Mouse (Mus musculus): ENCODE results near the gene Slc27a2. TPM values are rescaled to one million over a fixed set of nuclear protein-coding genes. Genes with fewer than 3 reads are reported as not detected.

The Slc27a2 gene
- total and polyA plus RNA-seq, 3 experiments = 0.27 TPM; not detected in 2

GRCm38 (mm10) chr2:126579282-126579681 lies 27.1 kb downstream of the Slc27a2 start:
- Histone ChIP-seq H3K27me3 (ENCODE audit: insufficient read depth, low read length) (peaks cover 11% of the 10 kb centered on the region), H3K4me1 (ENCODE audit: insufficient read depth, low read depth, low read length) (no peaks in the 10 kb centered on the region), H3K36me3 (replicated peaks) (no peaks in the 10 kb centered on the region), H3K9me3 (replicated peaks) (no peaks in the 10 kb centered on the region), H3K4me3 (ENCODE audit: low read depth, low read length) (no peak overlapping the region)
- DNase-seq (ENCODE audit: low spot score) (no peak), ATAC-seq (ENCODE audit: extremely low read depth, insufficient number of reproducible peaks, low FRiP score, poor library complexity, severe bottlenecking) (no peak)
- TF ChIP-seq GATA1 (IDR thresholded peaks at IDR 0.05; ENCODE audit: borderline replicate concordance, low read length) = no peak
- no peak for TF ChIP-seq GATA2 (IDR thresholded peaks at IDR 0.05; ENCODE audit: borderline replicate concordance, low read depth, low read length)
- TF ChIP-seq POLR2AphosphoS5 (IDR thresholded peaks at IDR 0.05; ENCODE audit: insufficient replicate concordance, low read depth, low read length) = no peak
- TF ChIP-seq TAL1 (conservative IDR thresholded peaks at IDR 0.05; ENCODE audit: low read depth, low read length) = no peak
- no peak for TF ChIP-seq CTCF (IDR thresholded peaks at IDR 0.05; ENCODE audit: low read depth, low read length)

- no peak for TF ChIP-seq CTCF (IDR thresholded peaks at IDR 0.05; ENCODE audit: low read depth, low read length)
- TF ChIP-seq TAL1 (conservative IDR thresholded peaks at IDR 0.05; ENCODE audit: low read depth, low read length) = no peak
- TF ChIP-seq GATA2 (IDR thresholded peaks at IDR 0.05; ENCODE audit: borderline replicate concordance, low read depth, low read length) = no peak
- TF ChIP-seq GATA1 (IDR thresholded peaks at IDR 0.05; ENCODE audit: borderline replicate concordance, low read length) = no peak
- TF ChIP-seq POLR2AphosphoS5 (IDR thresholded peaks at IDR 0.05; ENCODE audit: insufficient replicate concordance, low read depth, low read length) = no peak
- ATAC-seq (ENCODE audit: extremely low read depth, insufficient number of reproducible peaks, low FRiP score, poor library complexity, severe bottlenecking) = no peak
Measured at GRCm38 (mm10) chr2:126583960-126584359, 31.8 kb downstream of the Slc27a2 start.

GRCm38 (mm10) chr2:126584621-126585369 lies 32.6 kb downstream of the Slc27a2 start:
- Histone ChIP-seq H3K9me3 (replicated peaks) (no peaks in the 10 kb centered on the region), H3K27me3 (ENCODE audit: insufficient read depth, low read length) (peaks cover 7% of the 10 kb centered on the region), H3K36me3 (replicated peaks) (no peaks in the 10 kb centered on the region), H3K4me3 (ENCODE audit: low read depth, low read length) (no peak overlapping the region), H3K4me1 (ENCODE audit: insufficient read depth, low read depth, low read length) (no peaks in the 10 kb centered on the region)
- no peak for ATAC-seq (ENCODE audit: extremely low read depth, insufficient number of reproducible peaks, low FRiP score, poor library complexity, severe bottlenecking)
- no peak for TF ChIP-seq GATA2 (IDR thresholded peaks at IDR 0.05; ENCODE audit: borderline replicate concordance, low read depth, low read length)
- TF ChIP-seq GATA1 (IDR thresholded peaks at IDR 0.05; ENCODE audit: borderline replicate concordance, low read length) = no peak
- no peak for TF ChIP-seq CTCF (IDR thresholded peaks at IDR 0.05; ENCODE audit: low read depth, low read length)
- TF ChIP-seq POLR2AphosphoS5 (IDR thresholded peaks at IDR 0.05; ENCODE audit: insufficient replicate concordance, low read depth, low read length) = no peak
- TF ChIP-seq TAL1 (conservative IDR thresholded peaks at IDR 0.05; ENCODE audit: low read depth, low read length) = no peak
- no peak for DNase-seq (ENCODE audit: low spot score)

More at GRCm38 (mm10) chr2:126583960-126584359, 31.8 kb downstream of the Slc27a2 start:
- no peaks in the 10 kb centered on the region for H3K9me3 ChIP-seq (replicated peaks)
- H3K36me3 ChIP-seq (replicated peaks) = no peaks in the 10 kb centered on the region
- H3K27me3 ChIP-seq (ENCODE audit: insufficient read depth, low read length) = peaks cover 7% of the 10 kb centered on the region
- DNase-seq (ENCODE audit: low spot score) = no peak
- H3K4me1 ChIP-seq (ENCODE audit: insufficient read depth, low read depth, low read length) = no peaks in the 10 kb centered on the region
- no peak overlapping the region for H3K4me3 ChIP-seq (ENCODE audit: low read depth, low read length)

- peaks cover 5% of the 10 kb centered on the region; the same call in 1 of the 2 replicates for H3K27me3 ChIP-seq (ENCODE audit: insufficient read depth, low read length)
Measured at GRCm38 (mm10) chr2:126587468-126587867, 35.3 kb downstream of the Slc27a2 start.

GRCm38 (mm10) chr2:126591304-126591703 lies 39.1 kb downstream of the Slc27a2 start:
- Histone ChIP-seq H3K9me3 (replicated peaks) (no peaks in the 10 kb centered on the region), H3K4me3 (ENCODE audit: low read depth, low read length) (no peak overlapping the region), H3K27me3 (ENCODE audit: insufficient read depth, low read length) (peaks cover 12% of the 10 kb centered on the region; the same call in 1 of the 2 replicates), H3K36me3 (replicated peaks) (no peaks in the 10 kb centered on the region), H3K4me1 (ENCODE audit: insufficient read depth, low read depth, low read length) (peaks cover 4% of the 10 kb centered on the region; the same call in 1 of the 2 replicates)
- DNase-seq (ENCODE audit: low spot score) = no peak
- no peak for ATAC-seq (ENCODE audit: extremely low read depth, insufficient number of reproducible peaks, low FRiP score, poor library complexity, severe bottlenecking)
- TF ChIP-seq GATA1 (IDR thresholded peaks at IDR 0.05; ENCODE audit: borderline replicate concordance, low read length) = no peak
- no peak for TF ChIP-seq CTCF (IDR thresholded peaks at IDR 0.05; ENCODE audit: low read depth, low read length)
- TF ChIP-seq GATA2 (IDR thresholded peaks at IDR 0.05; ENCODE audit: borderline replicate concordance, low read depth, low read length) = no peak
- TF ChIP-seq TAL1 (conservative IDR thresholded peaks at IDR 0.05; ENCODE audit: low read depth, low read length) = no peak
- no peak for TF ChIP-seq POLR2AphosphoS5 (IDR thresholded peaks at IDR 0.05; ENCODE audit: insufficient replicate concordance, low read depth, low read length)

More at GRCm38 (mm10) chr2:126587468-126587867, 35.3 kb downstream of the Slc27a2 start:
- Histone ChIP-seq H3K36me3 (replicated peaks) (no peaks in the 10 kb centered on the region), H3K4me3 (ENCODE audit: low read depth, low read length) (no peak overlapping the region), H3K9me3 (replicated peaks) (no peaks in the 10 kb centered on the region), H3K4me1 (ENCODE audit: insufficient read depth, low read depth, low read length) (0 out of 2 replicates have a peak, but pooled peaks cover 4% of the 10 kb centered on the region)
- TF ChIP-seq TAL1 (conservative IDR thresholded peaks at IDR 0.05; ENCODE audit: low read depth, low read length) (no peak), POLR2AphosphoS5 (IDR thresholded peaks at IDR 0.05; ENCODE audit: insufficient replicate concordance, low read depth, low read length) (no peak), GATA1 (IDR thresholded peaks at IDR 0.05; ENCODE audit: borderline replicate concordance, low read length) (no peak), CTCF (IDR thresholded peaks at IDR 0.05; ENCODE audit: low read depth, low read length) (no peak), GATA2 (IDR thresholded peaks at IDR 0.05; ENCODE audit: borderline replicate concordance, low read depth, low read length) (no peak)
- ATAC-seq (ENCODE audit: extremely low read depth, insufficient number of reproducible peaks, low FRiP score, poor library complexity, severe bottlenecking) = no peak
- no peak for DNase-seq (ENCODE audit: low spot score)

GRCm38 (mm10) chr2:126593831-126594610 lies 41.8 kb downstream of the Slc27a2 start:
- H3K4me3 ChIP-seq (ENCODE audit: low read depth, low read length) = no peak overlapping the region
- TF ChIP-seq CTCF (IDR thresholded peaks at IDR 0.05; ENCODE audit: low read depth, low read length) (peak; percentile 68), TAL1 (conservative IDR thresholded peaks at IDR 0.05; ENCODE audit: low read depth, low read length) (no peak)
- peaks cover 14% of the 10 kb centered on the region for H3K4me1 ChIP-seq (ENCODE audit: insufficient read depth, low read depth, low read length)
- DNase-seq (ENCODE audit: low spot score) (peak; percentile 24), ATAC-seq (ENCODE audit: extremely low read depth, insufficient number of reproducible peaks, low FRiP score, poor library complexity, severe bottlenecking) (no peak)
- peaks cover 16% of the 10 kb centered on the region for H3K27me3 ChIP-seq (ENCODE audit: insufficient read depth, low read length)
- no peaks in the 10 kb centered on the region for H3K36me3 ChIP-seq (replicated peaks)
- H3K9me3 ChIP-seq (replicated peaks) = no peaks in the 10 kb centered on the region

Measured in G1E (cell line).